Mouse (Mus musculus) lung, embryonic 14.5 days (tissue): ENCODE results near the gene Htra3. TPM values are rescaled to one million over a fixed set of nuclear protein-coding genes. Genes with fewer than 3 reads are reported as not detected.

ENCODE experiments used
- ATAC-seq: fragments of 200-750 bp; cut with Nextera tagmentation; 2 replicates; pipeline ENCODE4 v1.8.0; 2017; ENCODE audit warnings: mild to moderate bottlenecking, moderate TSS enrichment, moderate library complexity; ENCODE audit not compliant: insufficient read depth
- DNase-seq: peaks from one replicate; pipeline ENCODE4 v3.0.0-alpha.2; 2015
- H3K27ac ChIP-seq: fragments of 300-500 bp; sonication (generic); 2 replicates; pipeline ENCODE4 v1.5.1; 2014; ENCODE audit warnings: low read depth, mild to moderate bottlenecking, moderate library complexity
- H3K27me3 ChIP-seq: fragments of 300-500 bp; sonication (generic); 2 replicates; pipeline ENCODE4 v1.6.1; 2014; ENCODE audit warnings: low read length, control low read depth; ENCODE audit not compliant: insufficient read depth
- H3K36me3 ChIP-seq: fragments of 300-500 bp; sonication (generic); 2 replicates; pipeline ENCODE4 v1.6.1; 2014; ENCODE audit warnings: control low read depth; ENCODE audit not compliant: insufficient read depth
- H3K4me1 ChIP-seq: fragments of 300-500 bp; sonication (generic); 2 replicates; pipeline ENCODE4 v1.6.1; 2014; ENCODE audit warnings: antibody characterized with exemption, control low read depth; ENCODE audit not compliant: insufficient read depth
- H3K4me2 ChIP-seq: fragments of 300-500 bp; sonication (generic); 2 replicates; pipeline ENCODE4 v1.6.1; 2014; ENCODE audit warnings: mild to moderate bottlenecking
- H3K4me3 ChIP-seq: fragments of 300-500 bp; sonication (generic); 2 replicates; pipeline ENCODE4 v1.5.1; 2014; ENCODE audit warnings: low read depth, low read length
- H3K9ac ChIP-seq: fragments of 300-500 bp; sonication (generic); 2 replicates; pipeline ENCODE4 v1.6.1; 2014
- H3K9me3 ChIP-seq: fragments of 300-500 bp; sonication (generic); 2 replicates; pipeline ENCODE4 v1.6.1; 2016; ENCODE audit warnings: low read depth, low read length, control low read depth
- CTCF ChIP-seq: IDR thresholded peaks from 2 replicates; pipeline ENCODE4 v1.5.1; 2016; ENCODE audit warnings: antibody characterized with exemption, low read depth
- WGBS: fragments of 180-500 bp; shearing (Covaris S2); extraction: QIAGEN DNeasy Blood & Tissue Kit; methylation state at CpG from one replicate; pipeline ENCODE4 v1.1.7; 2014; 5-methylcytosine and 5-hydroxymethylcytosine counted together
- polyA plus RNA-seq: library from polyadenylated mRNA; unstranded; fragments of >200 nt; fragmentation: Nextera tagmentation; extraction: Ambion mirVana; gene quantifications from 2 replicates; pipeline ENCODE4 v1.2.1, GENCODE M21; 2014

Htra3 gene
- polyA plus RNA-seq, 1 experiment from 2014 or later, result 19.6 TPM

- no peaks in the 10 kb centered on the region for H3K27me3 ChIP-seq
- H3K9ac ChIP-seq, result no peak overlapping the region
- no peak overlapping the region for H3K4me2 ChIP-seq
- peaks cover 48% of the 10 kb centered on the region for H3K4me1 ChIP-seq
- 32% methylated on average over 9 of the region's 9 CpGs for WGBS
- ATAC-seq (peak; percentile 41), DNase-seq (peak; percentile 81)
- H3K27ac ChIP-seq, result peak overlapping the region; percentile 83
- no peak for TF ChIP-seq CTCF
- no peaks in the 10 kb centered on the region for H3K9me3 ChIP-seq
- no peak overlapping the region for H3K4me3 ChIP-seq
- H3K36me3 ChIP-seq, result no peaks in the 10 kb centered on the region
These were observed 8.1 kb downstream of the Htra3 start for GRCm38 (mm10) chr5:35671474-35671891.

GRCm38 (mm10) chr5:35670412-35670801, 9.2 kb downstream of the Htra3 start:
- WGBS, result 23% methylated on average over 6 of the region's 6 CpGs
- H3K36me3 ChIP-seq, result no peaks in the 10 kb centered on the region
- H3K4me3 ChIP-seq, result no peak overlapping the region
- peaks cover 48% of the 10 kb centered on the region for H3K4me1 ChIP-seq
- H3K4me2 ChIP-seq, result peak overlapping the region; percentile 18; the same call in 1 of the 2 replicates
- peak; percentile 40; the same call in 1 of the 2 replicates for ATAC-seq
- no peaks in the 10 kb centered on the region for H3K9me3 ChIP-seq
- no peak overlapping the region for H3K9ac ChIP-seq
- no peak for TF ChIP-seq CTCF
- no peaks in the 10 kb centered on the region for H3K27me3 ChIP-seq
- H3K27ac ChIP-seq, result peak overlapping the region; percentile 83
- peak; percentile 79 for DNase-seq

GRCm38 (mm10) chr5:35669747-35670411, 9.7 kb downstream of the Htra3 start:
- H3K9me3 ChIP-seq, result no peaks in the 10 kb centered on the region
- H3K4me3 ChIP-seq, result no peak overlapping the region
- H3K27ac ChIP-seq, result peak overlapping the region; percentile 83; the same call in 1 of the 2 replicates
- WGBS, result 20% methylated on average over 11 of the region's 11 CpGs
- H3K4me2 ChIP-seq, result peak overlapping the region; percentile 18; the same call in 1 of the 2 replicates
- ATAC-seq, result 0 out of 2 replicates have a peak, but pooled peaks have one; percentile 0
- H3K4me1 ChIP-seq, result peaks cover 48% of the 10 kb centered on the region
- H3K36me3 ChIP-seq, result no peaks in the 10 kb centered on the region
- TF ChIP-seq CTCF, result no peak
- peak; percentile 42 for DNase-seq
- no peak overlapping the region for H3K9ac ChIP-seq
- H3K27me3 ChIP-seq, result no peaks in the 10 kb centered on the region

GRCm38 (mm10) chr5:35666152-35666551, 13.4 kb downstream of the Htra3 start:
- Histone ChIP-seq H3K27me3 (no peaks in the 10 kb centered on the region), H3K4me3 (no peak overlapping the region), H3K27ac (no peak overlapping the region), H3K36me3 (no peaks in the 10 kb centered on the region), H3K9ac (no peak overlapping the region), H3K9me3 (no peaks in the 10 kb centered on the region), H3K4me1 (peaks cover 16% of the 10 kb centered on the region), H3K4me2 (no peak overlapping the region)
- TF ChIP-seq CTCF, result no peak
- ATAC-seq (no peak), DNase-seq (no peak)
- 88% methylated on average over 7 of the region's 7 CpGs for WGBS

GRCm38 (mm10) chr5:35662021-35662545, 17.5 kb downstream of the Htra3 start:
- Histone ChIP-seq H3K4me2 (no peak overlapping the region), H3K9ac (no peak overlapping the region), H3K36me3 (no peaks in the 10 kb centered on the region), H3K27me3 (no peaks in the 10 kb centered on the region), H3K27ac (no peak overlapping the region), H3K4me1 (no peaks in the 10 kb centered on the region), H3K9me3 (no peaks in the 10 kb centered on the region), H3K4me3 (no peak overlapping the region)
- 74% methylated on average over 9 of the region's 9 CpGs for WGBS
- ATAC-seq (0 out of 2 replicates have a peak, but pooled peaks have one; percentile 19), DNase-seq (no peak)
- TF ChIP-seq CTCF, result peak; percentile 25; the same call in 1 of the 2 replicates

- Histone ChIP-seq H3K4me1 (no peaks in the 10 kb centered on the region), H3K27ac (no peak overlapping the region), H3K9ac (no peak overlapping the region), H3K27me3 (no peaks in the 10 kb centered on the region), H3K36me3 (no peaks in the 10 kb centered on the region), H3K4me3 (no peak overlapping the region), H3K4me2 (no peak overlapping the region), H3K9me3 (no peaks in the 10 kb centered on the region)
- WGBS, result 49% methylated on average over 6 of the region's 6 CpGs
- no peak for TF ChIP-seq CTCF
- no peak for DNase-seq
- no peak for ATAC-seq
These were observed 18.4 kb downstream of the Htra3 start for GRCm38 (mm10) chr5:35661210-35661609.

- ATAC-seq (no peak), DNase-seq (no peak)
- no peak overlapping the region for H3K27ac ChIP-seq
- WGBS, result 44% methylated on average over 3 of the region's 3 CpGs
- no peaks in the 10 kb centered on the region for H3K9me3 ChIP-seq
- H3K4me1 ChIP-seq, result no peaks in the 10 kb centered on the region
- no peaks in the 10 kb centered on the region for H3K27me3 ChIP-seq
- no peak overlapping the region for H3K9ac ChIP-seq
- H3K4me2 ChIP-seq, result no peak overlapping the region
- no peak overlapping the region for H3K4me3 ChIP-seq
- H3K36me3 ChIP-seq, result no peaks in the 10 kb centered on the region
- TF ChIP-seq CTCF, result no peak
These were observed 20.1 kb downstream of the Htra3 start for GRCm38 (mm10) chr5:35659503-35659902.
